Mouse (Mus musculus): ENCODE measurements around the gene Hccs.

Gene Hccs

GRCm38 (mm10) chrX:169261034-169261433 is 59.1 kb downstream of the Hccs start:
- no peak for DNase-seq (ENCODE audit: low read depth, low spot score)
- Histone ChIP-seq H3K27me3 (ENCODE audit: control insufficient read depth, insufficient read depth, low read length, poor library complexity, severe bottlenecking) (no peaks in the 10 kb centered on the region), H3K36me3 (ENCODE audit: control insufficient read depth, insufficient read depth, low read length, poor library complexity, severe bottlenecking) (no peaks in the 10 kb centered on the region)

DNA sequence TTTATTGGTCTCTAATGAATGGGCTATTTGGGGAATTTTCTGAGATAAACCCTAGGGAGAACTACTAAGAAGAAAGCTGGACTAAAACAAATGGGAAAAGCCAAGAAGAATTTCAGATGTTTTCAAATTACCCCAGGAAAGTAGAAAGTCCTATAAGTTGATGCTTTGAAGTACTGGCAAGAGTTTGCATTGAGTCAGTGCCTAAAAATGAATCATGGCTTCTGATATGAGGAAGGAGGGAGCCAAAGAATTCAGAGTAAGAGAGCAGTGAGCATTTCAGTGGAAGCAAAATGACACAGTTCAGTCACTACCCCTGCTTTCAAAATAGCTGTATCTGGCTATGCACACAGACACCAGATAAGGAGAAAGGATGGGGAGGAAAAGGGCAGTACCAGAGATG is 63.4 kb downstream of the Hccs start:
- Histone ChIP-seq H3K36me3 (ENCODE audit: control insufficient read depth, insufficient read depth, low read length, poor library complexity, severe bottlenecking) (no peaks in the 10 kb centered on the region), H3K27me3 (ENCODE audit: control insufficient read depth, insufficient read depth, low read length, poor library complexity, severe bottlenecking) (no peaks in the 10 kb centered on the region)
- no peak for DNase-seq (ENCODE audit: low read depth, low spot score)

GRCm38 (mm10) chrX:169255915-169256314 is 64.3 kb downstream of the Hccs start:
- no peak for DNase-seq (ENCODE audit: low read depth, low spot score)
- Histone ChIP-seq H3K27me3 (ENCODE audit: control insufficient read depth, insufficient read depth, low read length, poor library complexity, severe bottlenecking) (no peaks in the 10 kb centered on the region), H3K36me3 (ENCODE audit: control insufficient read depth, insufficient read depth, low read length, poor library complexity, severe bottlenecking) (no peaks in the 10 kb centered on the region)

DNA sequence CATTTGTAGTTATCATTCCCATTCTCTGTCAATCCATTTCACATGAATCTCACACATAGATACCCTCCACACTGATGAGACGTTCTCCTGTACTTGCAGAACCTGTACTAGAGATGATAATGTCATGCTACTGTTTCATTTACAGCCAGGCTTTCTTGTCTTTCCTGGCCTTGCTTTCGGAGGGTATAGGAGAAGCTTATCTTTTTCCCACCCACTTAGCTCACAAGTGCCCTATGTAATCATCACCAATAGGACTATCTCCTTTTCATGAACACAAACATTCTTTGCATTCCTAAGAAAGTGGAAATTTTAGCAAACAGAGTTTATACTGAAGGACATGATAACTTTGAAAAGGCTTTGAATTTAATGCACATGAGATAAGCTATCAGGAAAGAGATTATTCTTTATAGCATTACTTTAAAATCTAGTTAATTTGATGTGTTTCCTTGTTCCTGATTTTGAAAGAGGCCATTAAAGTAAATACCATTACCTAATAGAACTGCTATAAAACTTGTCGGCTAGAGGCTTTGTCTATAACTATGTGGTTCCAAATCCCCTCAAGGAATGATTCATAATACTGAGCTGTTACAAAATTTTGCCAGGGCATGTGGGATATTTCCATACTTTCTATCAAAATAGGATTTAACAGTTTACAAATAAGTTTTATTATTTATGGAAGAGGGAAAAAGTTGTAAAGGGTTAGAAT is 97.7 kb downstream of the Hccs start:
- no peaks in the 10 kb centered on the region for H3K27me3 ChIP-seq (ENCODE audit: control insufficient read depth, insufficient read depth, low read length, poor library complexity, severe bottlenecking)
- no peak for DNase-seq (ENCODE audit: low read depth, low spot score)
- H3K36me3 ChIP-seq (ENCODE audit: control insufficient read depth, insufficient read depth, low read length, poor library complexity, severe bottlenecking), result no peaks in the 10 kb centered on the region

GRCm38 (mm10) chrX:169220064-169220463 is 100.1 kb downstream of the Hccs start:
- no peaks in the 10 kb centered on the region for H3K36me3 ChIP-seq (ENCODE audit: control insufficient read depth, insufficient read depth, low read length, poor library complexity, severe bottlenecking)
- DNase-seq (ENCODE audit: low read depth, low spot score), result peak; percentile 1
- no peaks in the 10 kb centered on the region for H3K27me3 ChIP-seq (ENCODE audit: control insufficient read depth, insufficient read depth, low read length, poor library complexity, severe bottlenecking)

DNA sequence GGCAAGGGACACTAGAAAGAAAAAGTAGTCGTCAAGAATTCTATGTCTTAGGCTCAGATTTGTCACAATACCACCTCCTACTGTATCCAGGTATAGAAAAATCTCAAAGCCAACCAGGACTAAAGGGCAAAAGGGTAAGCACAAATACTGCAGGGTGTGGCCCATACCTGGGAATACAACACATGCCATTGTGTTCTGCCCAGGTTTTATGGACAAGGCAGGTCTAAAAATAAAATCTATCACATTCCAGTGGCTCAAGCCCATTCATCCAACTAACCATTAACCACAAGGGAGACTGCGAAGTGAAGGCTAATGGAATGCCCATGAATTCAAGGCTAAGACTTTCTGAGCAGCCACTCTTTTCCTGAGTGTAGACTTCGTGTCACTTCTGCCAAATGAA is 110.2 kb downstream of the Hccs start:
- no peaks in the 10 kb centered on the region for H3K27me3 ChIP-seq (ENCODE audit: control insufficient read depth, insufficient read depth, low read length, poor library complexity, severe bottlenecking)
- no peak for DNase-seq (ENCODE audit: low read depth, low spot score)
- no peaks in the 10 kb centered on the region for H3K36me3 ChIP-seq (ENCODE audit: control insufficient read depth, insufficient read depth, low read length, poor library complexity, severe bottlenecking)
